Mouse (Mus musculus) thymus, postnatal 14 days (tissue): Measurements from ENCODE around the gene Mtch2.
"Not testable (repeated sequence)": the region's sequence is repeated elsewhere in the genome, so short reads cannot be mapped to it uniquely, and the experiment has no call there.

Source experiments
- DNase-seq: peaks from one replicate; pipeline ENCODE4 v3.0.0; 2021

The Mtch2 gene

GRCm38 (mm10) chr2:90846955-90847680, at the start of gene Mtch2:
Gene Mtch2 (plus strand): TSS chr2:90847155.
- peak; percentile 98 for DNase-seq

GRCm38 (mm10) chr2:90808241-90809126, 38.5 kb upstream of the Mtch2 start:
- DNase-seq: no peak

- no peak for DNase-seq
Observed at GRCm38 (mm10) chr2:90810751-90811150, 36.2 kb upstream of the Mtch2 start.

- no peak for DNase-seq
Observed at GRCm38 (mm10) chr2:90815266-90815665, 31.7 kb upstream of the Mtch2 start.

- DNase-seq: no peak
Observed at GRCm38 (mm10) chr2:90816144-90816543, 30.8 kb upstream of the Mtch2 start.

- DNase-seq: no peak
Observed at GRCm38 (mm10) chr2:90818710-90819109, 28.2 kb upstream of the Mtch2 start.

GRCm38 (mm10) chr2:90820894-90821293, 26.1 kb upstream of the Mtch2 start:
- DNase-seq: no peak

GRCm38 (mm10) chr2:90822978-90823377, 24.0 kb upstream of the Mtch2 start:
- no peak for DNase-seq

GRCm38 (mm10) chr2:90823781-90824180, 23.2 kb upstream of the Mtch2 start:
- no peak for DNase-seq

- not testable (repeated sequence) for DNase-seq
Observed at GRCm38 (mm10) chr2:90824528-90824927, 22.4 kb upstream of the Mtch2 start.

- DNase-seq: no peak
Observed at GRCm38 (mm10) chr2:90825515-90826172, 21.3 kb upstream of the Mtch2 start.

GRCm38 (mm10) chr2:90828739-90829138, 18.2 kb upstream of the Mtch2 start:
- DNase-seq: no peak

GRCm38 (mm10) chr2:90833502-90833901, 13.5 kb upstream of the Mtch2 start:
- DNase-seq: no peak

GRCm38 (mm10) chr2:90838621-90839020, 8.3 kb upstream of the Mtch2 start:
- DNase-seq: no peak

- DNase-seq: no peak
Observed at GRCm38 (mm10) chr2:90843666-90844065, 3.3 kb upstream of the Mtch2 start.

- DNase-seq: no peak
Observed at GRCm38 (mm10) chr2:90844262-90844661, 2.7 kb upstream of the Mtch2 start.

- DNase-seq: no peak
Observed at GRCm38 (mm10) chr2:90845234-90845633, 1.7 kb upstream of the Mtch2 start.

GRCm38 (mm10) chr2:90846171-90846570, 784 bp upstream of the Mtch2 start:
- DNase-seq: peak; percentile 12

- DNase-seq: no peak
Observed at GRCm38 (mm10) chr2:90846597-90846954, 379 bp upstream of the Mtch2 start.

GRCm38 (mm10) chr2:90847681-90848050, 711 bp downstream of the Mtch2 start:
- DNase-seq: no peak

GRCm38 (mm10) chr2:90848331-90848730, 1.4 kb downstream of the Mtch2 start:
- DNase-seq: no peak

GRCm38 (mm10) chr2:90850401-90850800, 3.4 kb downstream of the Mtch2 start:
- DNase-seq: no peak

GRCm38 (mm10) chr2:90861486-90861885, 14.5 kb downstream of the Mtch2 start:
- no peak for DNase-seq

GRCm38 (mm10) chr2:90864184-90864583, 17.2 kb downstream of the Mtch2 start:
- DNase-seq: no peak
